Mouse (Mus musculus) MEL (cell line): ENCODE measurements at regions not wholly inside any gene's neighbourhood (a gene's known extent, or its start where the extent isn't known, plus 50 kb on each side); places are given as distances from the start of the nearest gene placed in this dataset.

ENCODE experiments used
- DNase-seq: peaks from one replicate; pipeline ENCODE4 v3.0.0; 2011; ENCODE audit warnings: low read depth, low spot score
- H3K27ac ChIP-seq: 2 replicates; pipeline ENCODE4 v1.5.1; 2012; ENCODE audit warnings: low read depth, mild to moderate bottlenecking, control low read depth, low read length, moderate library complexity; ENCODE audit not compliant: control insufficient read depth
- H3K27me3 ChIP-seq, 2 experiments: fragments of 150-350 bp in 1 of 2; sonication (generic) in 1 of 2; 2 replicates each; pipeline ENCODE4 v1.6.1; 2012; ENCODE audit warnings: low read length in 2 of 2, mild to moderate bottlenecking in 2 of 2, improper control_type of control experiment in 1 of 2, moderate library complexity in 1 of 2; ENCODE audit not compliant: insufficient read depth in 2 of 2, control insufficient read depth in 1 of 2
- H3K36me3 ChIP-seq, 2 experiments: 2 replicates each; pipeline ENCODE4 v1.6.1; 2012 to 2014; ENCODE audit warnings: low read length in 2 of 2, improper control_type of control experiment in 1 of 2, inconsistent platforms in 1 of 2, mild to moderate bottlenecking in 1 of 2; ENCODE audit not compliant: insufficient read depth in 2 of 2, control insufficient read depth in 1 of 2
- H3K4me1 ChIP-seq, 2 experiments: fragments of 150-350 bp in 1 of 2; sonication (generic) in 1 of 2; 2 replicates each; pipeline ENCODE4 v1.6.1; 2012; ENCODE audit warnings: low read length in 2 of 2, improper control_type of control experiment in 1 of 2, mild to moderate bottlenecking in 1 of 2; ENCODE audit not compliant: insufficient read depth in 2 of 2, control insufficient read depth in 1 of 2
- H3K4me3 ChIP-seq, 2 experiments: fragments of 150-350 bp in 1 of 2; sonication (generic) in 1 of 2; 2 replicates each; pipeline ENCODE4 v1.5.1; 2012; ENCODE audit warnings: low read depth in 2 of 2, low read length in 2 of 2, mild to moderate bottlenecking in 2 of 2, moderate library complexity in 2 of 2, control low read depth in 1 of 2, improper control_type of control experiment in 1 of 2; ENCODE audit not compliant: control insufficient read depth in 1 of 2, insufficient read depth in 1 of 2
- H3K79me2 ChIP-seq: 2 replicates; pipeline ENCODE4 v1.6.1; 2012; ENCODE audit warnings: mild to moderate bottlenecking, low read length, moderate library complexity; ENCODE audit not compliant: control insufficient read depth, poor library complexity, insufficient read depth
- H3K9ac ChIP-seq: 2 replicates; pipeline ENCODE4 v1.6.1; 2012; ENCODE audit warnings: low read depth, mild to moderate bottlenecking, control low read depth, low read length, moderate library complexity; ENCODE audit not compliant: control insufficient read depth, poor library complexity, severe bottlenecking
- H3K9me3 ChIP-seq: fragments of 150-350 bp; sonication (generic); replicated peaks from 2 replicates; pipeline ENCODE4 v1.6.1; 2012; ENCODE audit warnings: mild to moderate bottlenecking, low read length, improper control_type of control experiment, moderate library complexity; ENCODE audit not compliant: insufficient read depth
- BHLHE40 ChIP-seq: IDR thresholded peaks from 2 replicates; pipeline ENCODE4 v1.6.1; 2012; ENCODE audit warnings: low read depth, mild to moderate bottlenecking, inconsistent platforms, low read length, improper control_type of control experiment, borderline replicate concordance
- E2F4 ChIP-seq: IDR thresholded peaks from 2 replicates; pipeline ENCODE4 v1.6.1; 2011; ENCODE audit warnings: low read depth, low read length, improper control_type of control experiment, borderline replicate concordance
- EP300 ChIP-seq, 2 experiments: IDR thresholded peaks; 2 replicates each; pipeline ENCODE4 v1.6.1; 2011; ENCODE audit warnings: improper control_type of control experiment in 2 of 2, low read length in 2 of 2, low read depth in 1 of 2, mild to moderate bottlenecking in 1 of 2
- ETS1 ChIP-seq: IDR thresholded peaks from 2 replicates; pipeline ENCODE4 v1.6.1; 2012; ENCODE audit warnings: low read depth, mild to moderate bottlenecking, inconsistent platforms, low read length, improper control_type of control experiment, moderate library complexity
- HCFC1 ChIP-seq: IDR thresholded peaks from 2 replicates; pipeline ENCODE4 v1.6.1; 2012; ENCODE audit warnings: low read depth, mild to moderate bottlenecking, inconsistent platforms, low read length, improper control_type of control experiment, moderate library complexity
- KAT2A ChIP-seq: conservative IDR thresholded peaks from 2 replicates; pipeline ENCODE4 v1.6.1; 2012; ENCODE audit warnings: low read depth, low read length, improper control_type of control experiment, inconsistent platforms
- MAFK ChIP-seq: IDR thresholded peaks from 2 replicates; pipeline ENCODE4 v1.6.1; 2011; ENCODE audit warnings: low read depth, mild to moderate bottlenecking, low read length, improper control_type of control experiment, borderline replicate concordance
- MAZ ChIP-seq: IDR thresholded peaks from 2 replicates; pipeline ENCODE4 v1.6.1; 2012; ENCODE audit warnings: low read depth, mild to moderate bottlenecking, inconsistent platforms, low read length, improper control_type of control experiment
- MXI1 ChIP-seq: IDR thresholded peaks from 2 replicates; pipeline ENCODE4 v1.6.1; 2011; ENCODE audit warnings: mild to moderate bottlenecking, low read depth, low read length, improper control_type of control experiment
- MYB ChIP-seq: IDR thresholded peaks from 2 replicates; pipeline ENCODE4 v1.6.1; 2011; ENCODE audit warnings: mild to moderate bottlenecking, low read depth, low read length, improper control_type of control experiment
- MYC ChIP-seq: IDR thresholded peaks from 2 replicates; pipeline ENCODE4 v1.6.1; 2011; ENCODE audit warnings: low read depth, mild to moderate bottlenecking, low read length, improper control_type of control experiment, moderate library complexity
- NRF1 ChIP-seq: IDR thresholded peaks from 2 replicates; pipeline ENCODE4 v1.6.1; 2014; ENCODE audit warnings: low read depth, mild to moderate bottlenecking, inconsistent platforms, low read length, improper control_type of control experiment, moderate library complexity; ENCODE audit not compliant: poor library complexity, insufficient read depth, severe bottlenecking
- POLR2A ChIP-seq, 2 experiments: IDR thresholded peaks; 2 replicates each; pipeline ENCODE4 v1.6.1; 2011 to 2012; ENCODE audit warnings: low read length in 2 of 2, mild to moderate bottlenecking in 2 of 2, control low read depth in 1 of 2, improper control_type of control experiment in 1 of 2, low read depth in 1 of 2, moderate library complexity in 1 of 2; ENCODE audit not compliant: control insufficient read depth in 1 of 2, insufficient read depth in 1 of 2, poor library complexity in 1 of 2
- POLR2AphosphoS2 ChIP-seq: IDR thresholded peaks from 2 replicates; pipeline ENCODE4 v1.6.1; 2011; ENCODE audit warnings: low read length, improper control_type of control experiment
- SIN3A ChIP-seq: IDR thresholded peaks from 2 replicates; pipeline ENCODE4 v1.6.1; 2012; ENCODE audit warnings: low read length, improper control_type of control experiment, inconsistent platforms
- SMC3 ChIP-seq: IDR thresholded peaks from 2 replicates; pipeline ENCODE4 v1.6.1; 2011; ENCODE audit warnings: low read depth, low read length, improper control_type of control experiment
- TCF12 ChIP-seq: IDR thresholded peaks from 2 replicates; pipeline ENCODE4 v1.6.1; 2014; ENCODE audit warnings: low read depth, mild to moderate bottlenecking, inconsistent platforms, low read length, improper control_type of control experiment, moderate library complexity
- ZKSCAN1 ChIP-seq: IDR thresholded peaks from 2 replicates; pipeline ENCODE4 v1.6.1; 2012; ENCODE audit warnings: low read depth, mild to moderate bottlenecking, inconsistent platforms, low read length, improper control_type of control experiment, moderate library complexity
- ZNF384 ChIP-seq: IDR thresholded peaks from 2 replicates; pipeline ENCODE4 v1.6.1; 2012; ENCODE audit warnings: low read depth, mild to moderate bottlenecking, inconsistent platforms, low read length, improper control_type of control experiment

- no peaks in the 10 kb centered on the region for H3K36me3 ChIP-seq
- H3K4me3 ChIP-seq = no peak overlapping the region
- no peak overlapping the region for H3K9ac ChIP-seq
- TF ChIP-seq BHLHE40 (no peak), MYB (no peak), HCFC1 (no peak)
- no peak overlapping the region for H3K27ac ChIP-seq
- no peaks in the 10 kb centered on the region; a peak in 1 of 4 replicates for H3K27me3 ChIP-seq
- no peak for DNase-seq
- no peaks in the 10 kb centered on the region for H3K4me1 ChIP-seq
- H3K9me3 ChIP-seq = no peaks in the 10 kb centered on the region
- no peaks in the 10 kb centered on the region for H3K79me2 ChIP-seq
Observed at GRCm38 (mm10) chr8:80343299-80343698, 150.3 kb upstream of the Gypa start.

- no peak overlapping the region for H3K4me3 ChIP-seq
- H3K79me2 ChIP-seq = no peaks in the 10 kb centered on the region
- H3K9me3 ChIP-seq = no peaks in the 10 kb centered on the region
- TF ChIP-seq MAFK (no peak), MAZ (no peak), MYC (no peak), MXI1 (no peak), HCFC1 (no peak), POLR2A (IDR thresholded peaks at IDR 0.05; ENCODE audit: control insufficient read depth in 1 of 2, insufficient read depth in 1 of 2, low read depth in 1 of 2, low read length in 2 of 2, poor library complexity in 1 of 2) (no peak), NRF1 (no peak), TCF12 (no peak), SMC3 (no peak), KAT2A (no peak), ETS1 (no peak), ZNF384 (no peak), EP300 (IDR thresholded peaks at IDR 0.05; ENCODE audit: low read depth in 1 of 2, low read length in 2 of 2) (no peak), E2F4 (no peak), SIN3A (no peak), POLR2AphosphoS2 (no peak), ZKSCAN1 (no peak)
- TF ChIP-seq, all 39 proteins: peak for 0
- Histone ChIP-seq H3K4me1 (no peaks in the 10 kb centered on the region), H3K27me3 (no peaks in the 10 kb centered on the region), H3K27ac (no peak overlapping the region), H3K9ac (no peak overlapping the region), H3K36me3 (no peaks in the 10 kb centered on the region)
- DNase-seq = no peak
Observed at GRCm38 (mm10) chr8:80337872-80338271, 155.7 kb upstream of the Gypa start.
